Mouse (Mus musculus) liver, adult 2 months (tissue): Measurements from ENCODE around the gene Cmtm1.

ENCODE experiments used
- CTCF ChIP-seq: fragments of 200-500 bp; IDR thresholded peaks from 2 replicates; pipeline ENCODE4 v1.5.1; 2011; ENCODE audit warnings: low read depth, low read length, control low read depth
- POLR2A ChIP-seq: fragments of 200-500 bp; IDR thresholded peaks from 2 replicates; pipeline ENCODE4 v1.6.1; 2011; ENCODE audit warnings: low read length, control low read depth; ENCODE audit not compliant: insufficient read depth; ENCODE audit errors: extremely low read depth

DNA sequence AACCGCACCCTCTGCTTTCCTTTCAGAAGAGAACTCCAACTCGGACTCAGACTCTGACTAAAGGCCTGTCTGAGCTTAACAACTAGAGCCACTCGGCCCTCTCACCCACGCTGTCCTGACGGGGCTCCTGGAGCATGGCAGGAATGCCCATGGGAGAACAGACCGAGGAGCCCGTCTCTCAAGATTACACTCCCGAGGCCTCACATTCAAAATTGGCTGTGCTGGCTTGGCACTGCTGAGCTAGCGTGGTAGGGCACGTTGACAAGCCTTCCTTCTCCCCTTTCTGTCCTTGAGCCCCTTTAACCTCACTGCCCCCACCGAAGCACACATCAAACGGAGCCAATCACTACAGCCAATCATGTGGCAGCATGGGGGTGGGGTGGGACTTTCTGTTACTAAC lies 36.8 kb upstream of the Cmtm1 start:
- TF ChIP-seq CTCF (no peak), POLR2A (no peak)
